Mouse (Mus musculus) thymus, postnatal 0 days (tissue): ENCODE measurements around the gene Clptm1. TPM values are rescaled to one million over a fixed set of nuclear protein-coding genes. Genes with fewer than 3 reads are reported as not detected.

Experiments
- DNase-seq: peaks from one replicate; pipeline ENCODE4 v3.0.0-alpha.2; 2015; ENCODE audit warnings: low spot score
- polyA plus RNA-seq: library from polyadenylated mRNA; unstranded; fragments of >200 nt; fragmentation: Nextera tagmentation; extraction: Ambion mirVana; gene quantifications from 2 replicates; pipeline ENCODE4 v1.2.1, GENCODE M21; 2015

Gene Clptm1
- 57.5 and 66.6 TPM in 2 replicates for polyA plus RNA-seq

GRCm38 (mm10) chr7:19664955-19665841, at the start of gene Clptm1:
Gene Clptm1 (minus strand): TSS chr7:19665033.
- DNase-seq, result peak; percentile 99

- DNase-seq, result no peak
Observed at GRCm38 (mm10) chr7:19713598-19713997, 48.8 kb upstream of the Clptm1 start.

- peak; percentile 45 for DNase-seq
Observed at GRCm38 (mm10) chr7:19713196-19713595, 48.4 kb upstream of the Clptm1 start.

GRCm38 (mm10) chr7:19712414-19712813, 47.6 kb upstream of the Clptm1 start:
- DNase-seq, result peak; percentile 27

GRCm38 (mm10) chr7:19710650-19711049, 45.8 kb upstream of the Clptm1 start:
- no peak for DNase-seq

- no peak for DNase-seq
Observed at GRCm38 (mm10) chr7:19705271-19705670, 40.4 kb upstream of the Clptm1 start.

GRCm38 (mm10) chr7:19704475-19704874, 39.6 kb upstream of the Clptm1 start:
- DNase-seq, result no peak

- no peak for DNase-seq
Observed at GRCm38 (mm10) chr7:19702859-19703555, 38.2 kb upstream of the Clptm1 start.

GRCm38 (mm10) chr7:19701069-19701761, 36.4 kb upstream of the Clptm1 start:
- peak; percentile 67 for DNase-seq

- DNase-seq, result peak; percentile 66
Observed at GRCm38 (mm10) chr7:19700299-19701068, 35.7 kb upstream of the Clptm1 start.

- DNase-seq, result no peak
Observed at GRCm38 (mm10) chr7:19699827-19700148, 35.0 kb upstream of the Clptm1 start.

GRCm38 (mm10) chr7:19698907-19699826, 34.3 kb upstream of the Clptm1 start, which contains the start of gene Apoe:
Gene Apoe (minus strand): TSS chr7:19699188.
- DNase-seq, result peak; percentile 69

GRCm38 (mm10) chr7:19697949-19698906, 33.4 kb upstream of the Clptm1 start:
- DNase-seq, result no peak

- DNase-seq, result no peak
Observed at GRCm38 (mm10) chr7:19696336-19696873, 31.6 kb upstream of the Clptm1 start.

- no peak for DNase-seq
Observed at GRCm38 (mm10) chr7:19695881-19696280, 31.0 kb upstream of the Clptm1 start.

- no peak for DNase-seq
Observed at GRCm38 (mm10) chr7:19695213-19695594, 30.4 kb upstream of the Clptm1 start.

GRCm38 (mm10) chr7:19694336-19695212, 29.7 kb upstream of the Clptm1 start:
- DNase-seq, result no peak
